Mouse (Mus musculus): ENCODE data around the gene Cdkal1.

DNA sequence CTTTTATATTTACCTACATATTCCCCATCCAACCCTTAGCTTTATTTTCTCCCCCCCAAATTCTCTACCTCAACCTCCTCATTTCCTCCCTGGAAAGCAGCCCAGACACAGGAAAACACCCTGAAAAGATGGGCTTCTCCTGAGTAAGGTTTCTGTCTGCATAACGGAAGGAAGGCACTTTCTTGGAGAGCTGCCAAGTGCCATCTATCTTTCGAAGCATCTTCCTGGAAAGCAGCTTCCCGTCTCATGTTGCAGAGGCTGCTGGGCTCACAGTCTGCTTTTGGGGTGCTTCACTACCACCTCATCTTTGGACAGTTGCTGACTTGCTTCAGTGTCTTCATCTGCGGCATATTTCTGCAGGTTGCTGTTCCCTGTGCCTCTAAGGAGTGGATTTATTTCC, 622.8 kb downstream of the Cdkal1 start:
- TF ChIP-seq POLR2A (IDR thresholded peaks at IDR 0.05; ENCODE audit: borderline replicate concordance, insufficient read depth, low read length) (no peak), CTCF (IDR thresholded peaks at IDR 0.05; ENCODE audit: borderline replicate concordance, insufficient read depth, low read depth, low read length) (no peak)
